Mouse (Mus musculus): ENCODE data around the gene Slc2a5.

Gene Slc2a5

DNA sequence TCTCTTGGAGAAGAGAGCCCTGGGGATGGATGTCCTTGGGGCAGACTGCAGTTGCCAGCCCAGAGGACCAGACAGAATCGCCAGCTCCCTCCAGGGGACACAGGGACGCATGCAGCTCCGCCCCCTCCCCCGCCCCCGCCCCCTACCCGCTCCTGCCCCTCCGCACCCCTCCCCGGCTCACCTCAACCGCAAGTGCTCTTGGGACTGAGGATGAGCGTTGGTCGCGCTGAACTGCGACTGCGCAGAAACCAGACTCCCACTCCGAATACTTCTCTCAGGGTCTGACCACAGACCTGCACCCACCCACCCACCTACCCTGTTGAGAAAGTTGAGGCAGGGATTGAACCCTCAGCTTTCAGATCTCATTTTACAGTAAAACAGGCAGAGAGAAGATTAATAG is at the start of gene Slc2a5:
Gene Slc2a5, plus strand, starts transcription at position 229 of the 400 bp plus-strand sequence.
- no peak for DNase-seq (ENCODE audit: low read depth, low spot score)

DNA sequence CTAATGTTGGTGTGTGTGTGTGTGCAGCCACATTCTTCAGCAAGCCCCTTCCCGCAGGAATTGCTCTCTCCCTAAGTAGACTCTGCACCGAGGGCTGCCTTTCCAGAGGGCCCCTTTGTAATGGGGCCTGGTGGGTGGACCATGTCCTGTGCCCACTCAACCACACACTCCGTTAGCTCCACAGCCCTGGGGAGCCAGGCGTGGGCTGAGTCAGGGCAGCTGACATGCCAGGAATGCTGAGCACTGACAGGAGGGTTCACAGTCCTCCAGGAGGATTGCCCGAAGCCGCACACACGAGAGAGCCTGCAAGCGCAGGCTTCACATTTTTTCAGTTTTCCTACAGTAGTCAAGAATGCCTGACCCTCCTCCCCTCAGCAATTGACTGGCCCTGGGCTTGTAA is 48.9 kb upstream of the Slc2a5 start:
- no peak for DNase-seq (ENCODE audit: low read depth, low spot score)

DNA sequence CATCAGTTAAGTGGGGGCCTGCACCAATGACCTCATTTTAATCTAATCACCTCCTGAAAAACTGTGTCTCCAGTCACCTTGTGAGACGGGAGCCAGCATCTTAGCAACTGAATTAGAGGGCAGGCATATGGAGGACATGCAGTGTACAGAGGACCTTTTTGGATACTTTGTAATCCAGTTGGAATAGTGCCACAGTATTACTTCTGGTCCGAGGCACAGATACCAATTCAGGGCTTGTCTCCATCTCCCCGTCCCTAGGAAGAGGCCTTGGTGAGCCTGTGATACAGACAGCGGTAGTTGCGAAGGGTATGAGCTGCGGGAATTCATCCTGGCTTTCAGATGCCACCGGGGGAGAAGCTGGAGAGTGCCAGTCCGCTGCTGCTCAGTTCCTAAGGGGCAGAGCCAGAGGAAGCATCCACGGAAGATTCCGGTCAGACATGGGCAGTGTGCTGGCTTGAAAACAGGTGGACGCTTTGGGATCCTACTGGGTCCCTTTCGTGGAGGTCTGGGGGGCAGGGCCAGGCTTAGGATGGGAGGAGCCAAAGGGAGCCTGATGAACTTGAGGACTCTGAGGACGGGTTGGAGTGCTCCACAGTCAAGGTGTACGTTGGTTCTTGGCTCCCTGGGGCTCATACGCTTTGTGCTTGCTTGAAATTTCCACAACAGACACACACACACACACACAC is 46.5 kb upstream of the Slc2a5 start:
- DNase-seq (ENCODE audit: low read depth, low spot score), result no peak

DNA sequence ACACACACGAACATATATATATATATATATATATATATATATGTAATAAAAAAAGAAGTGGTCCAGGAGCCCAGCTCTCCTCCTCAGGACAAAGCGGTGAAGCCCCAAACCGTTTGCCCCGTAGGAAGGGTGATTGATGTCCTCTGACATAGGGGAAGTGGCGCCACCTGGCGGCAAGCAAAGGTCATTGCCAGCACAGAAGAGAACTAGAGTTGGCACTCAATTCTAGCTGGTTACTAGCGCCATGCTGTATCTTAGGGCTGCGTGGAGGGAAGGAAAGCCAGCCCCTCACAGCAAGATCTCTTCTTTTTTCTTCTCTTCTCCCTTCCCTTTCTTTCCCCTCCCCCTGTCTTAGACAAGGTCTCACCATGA is 46.0 kb upstream of the Slc2a5 start:
- peak; percentile 9 for DNase-seq (ENCODE audit: low read depth, low spot score)

DNA sequence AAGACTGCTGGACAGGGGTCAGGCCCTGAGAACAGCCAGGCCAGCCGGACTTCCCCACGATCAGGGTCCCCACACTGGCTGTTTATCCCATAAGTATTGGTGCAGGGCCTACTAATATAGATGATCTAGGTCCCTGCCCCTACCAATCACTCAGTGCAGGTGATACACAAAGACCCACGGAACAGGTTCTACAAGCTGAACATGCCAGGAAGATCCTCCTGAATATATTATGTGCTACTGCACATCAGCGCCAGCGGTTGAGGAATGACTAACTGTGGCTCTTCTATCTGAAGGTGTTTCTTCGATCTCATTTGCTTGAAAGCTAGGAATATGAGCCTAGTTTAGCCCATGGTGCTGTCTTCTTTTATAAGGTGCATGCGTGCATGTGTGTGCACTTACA is 43.7 kb upstream of the Slc2a5 start:
- no peak for DNase-seq (ENCODE audit: low read depth, low spot score)

DNA sequence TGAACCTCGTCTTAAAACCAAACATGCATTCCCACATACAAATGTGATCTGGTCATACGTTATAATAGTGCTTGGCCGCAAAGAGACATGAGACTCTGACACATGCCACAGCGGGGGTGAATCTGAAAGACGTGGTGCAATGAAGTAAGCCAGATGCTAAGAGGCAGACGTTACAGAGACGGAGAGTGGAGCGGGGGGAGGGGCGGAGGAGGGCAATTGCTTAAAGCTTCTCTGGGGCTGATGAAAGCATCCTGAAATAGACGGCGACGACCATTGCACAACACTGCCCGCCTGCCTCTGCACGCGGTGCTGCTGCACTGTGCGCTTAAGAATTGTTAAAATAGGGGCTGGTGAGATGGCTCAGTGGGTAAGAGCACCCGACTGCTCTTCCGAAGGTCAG is 42.9 kb upstream of the Slc2a5 start:
- no peak for DNase-seq (ENCODE audit: low read depth, low spot score)

DNA sequence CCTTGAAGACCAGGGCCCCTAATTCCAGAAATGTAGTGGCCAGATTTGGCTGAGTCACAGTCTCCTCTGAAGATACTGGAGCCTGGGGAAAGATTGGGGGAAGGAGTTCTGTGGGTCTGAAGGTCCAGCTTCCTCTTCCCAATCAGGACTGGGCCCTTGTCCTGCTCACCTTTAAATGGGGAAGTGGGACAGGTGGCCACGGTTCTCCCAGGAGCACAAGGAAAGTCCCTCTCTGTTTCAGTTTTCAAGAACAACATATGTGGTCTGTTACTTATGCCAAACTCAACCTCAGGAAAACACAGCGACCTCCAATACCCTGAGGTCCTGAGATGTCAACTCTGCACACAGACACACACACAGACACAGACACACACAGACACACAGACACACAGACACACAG is 40.4 kb upstream of the Slc2a5 start:
- DNase-seq (ENCODE audit: low read depth, low spot score), result no peak

DNA sequence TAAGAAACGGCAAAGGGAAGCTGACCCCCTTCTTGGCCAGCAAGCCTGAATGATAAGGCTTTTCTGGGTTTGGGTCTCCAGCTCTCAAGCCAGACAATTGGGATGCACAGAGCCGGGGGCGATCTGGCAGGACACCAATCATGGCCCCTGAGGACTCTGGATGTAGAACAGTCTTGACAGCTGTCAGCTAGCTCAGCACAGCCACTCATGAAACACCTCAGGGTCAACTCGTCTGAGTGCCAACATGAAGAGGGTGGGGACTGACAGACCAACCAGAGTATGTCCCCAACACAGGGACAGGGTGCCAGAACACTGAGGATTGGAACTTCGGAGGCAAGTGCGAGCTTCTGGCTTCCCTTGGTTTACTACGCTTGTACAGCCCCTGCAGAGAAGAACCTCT is 39.8 kb upstream of the Slc2a5 start:
- DNase-seq (ENCODE audit: low read depth, low spot score), result no peak

DNA sequence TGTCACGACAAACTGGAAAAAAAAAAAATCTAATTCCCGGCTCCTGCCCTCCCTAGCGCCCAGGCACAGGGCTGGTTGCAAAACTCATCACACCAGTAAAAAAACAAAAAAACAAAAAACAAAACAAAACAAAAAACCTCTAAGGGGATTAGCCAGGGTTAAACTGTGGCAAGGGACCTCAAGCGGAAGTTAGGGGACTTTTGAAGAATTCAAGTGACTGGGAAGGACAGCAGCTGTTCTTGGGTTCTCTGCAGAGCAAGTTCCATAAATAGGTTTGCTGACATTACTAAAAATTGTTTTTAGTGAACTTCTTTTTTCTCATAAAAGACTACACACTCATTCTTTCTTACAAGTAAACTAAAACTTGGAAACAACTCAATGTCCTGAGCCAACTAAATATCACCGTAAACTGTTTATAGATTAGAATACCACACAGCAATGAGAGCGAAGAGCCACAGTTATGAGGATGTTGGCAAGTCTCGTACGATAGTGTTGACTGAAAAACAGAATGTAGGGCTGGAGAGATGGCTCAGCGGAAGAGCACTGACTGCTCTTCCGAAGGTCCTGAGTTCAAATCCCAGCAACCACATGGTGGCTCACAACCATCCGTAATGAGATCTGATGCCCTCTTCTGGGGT is 38.6 kb upstream of the Slc2a5 start:
- no peak for DNase-seq (ENCODE audit: low read depth, low spot score)

DNA sequence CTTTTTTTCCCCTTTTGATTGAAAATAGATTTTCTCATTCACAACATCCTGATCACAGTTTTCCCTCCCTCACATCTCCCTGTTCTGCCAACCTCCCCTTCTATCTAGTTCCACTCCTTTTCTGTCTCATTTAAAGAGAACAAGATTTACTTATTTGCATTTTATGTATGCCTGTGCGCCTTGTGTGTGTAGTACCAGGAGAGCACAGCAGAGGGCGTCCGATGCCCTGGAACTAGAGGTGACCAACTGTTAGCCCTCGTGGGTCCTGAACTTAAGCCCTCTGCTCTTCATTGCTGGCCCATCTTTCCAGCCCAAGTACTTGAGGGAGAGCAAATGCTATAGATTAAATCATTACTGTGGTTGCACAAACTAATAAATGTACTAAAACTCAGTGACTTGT is 33.7 kb upstream of the Slc2a5 start:
- no peak for DNase-seq (ENCODE audit: low read depth, low spot score)

DNA sequence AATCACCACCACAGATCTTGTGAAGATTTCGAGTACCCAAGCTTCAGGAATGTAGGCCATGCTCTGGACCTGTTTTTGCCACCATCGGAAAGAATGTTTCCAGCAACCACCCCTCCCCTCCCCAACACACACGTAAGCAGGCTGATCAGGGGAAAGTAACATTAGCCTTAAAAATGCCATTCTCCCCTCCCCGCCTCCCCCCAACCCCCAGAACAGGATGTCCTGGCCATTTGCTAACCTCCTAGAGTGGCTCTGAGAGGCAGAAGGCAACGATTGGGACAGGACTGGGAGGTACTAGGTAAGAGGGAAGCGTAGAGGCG is 32.3 kb upstream of the Slc2a5 start:
- no peak for DNase-seq (ENCODE audit: low read depth, low spot score)

DNA sequence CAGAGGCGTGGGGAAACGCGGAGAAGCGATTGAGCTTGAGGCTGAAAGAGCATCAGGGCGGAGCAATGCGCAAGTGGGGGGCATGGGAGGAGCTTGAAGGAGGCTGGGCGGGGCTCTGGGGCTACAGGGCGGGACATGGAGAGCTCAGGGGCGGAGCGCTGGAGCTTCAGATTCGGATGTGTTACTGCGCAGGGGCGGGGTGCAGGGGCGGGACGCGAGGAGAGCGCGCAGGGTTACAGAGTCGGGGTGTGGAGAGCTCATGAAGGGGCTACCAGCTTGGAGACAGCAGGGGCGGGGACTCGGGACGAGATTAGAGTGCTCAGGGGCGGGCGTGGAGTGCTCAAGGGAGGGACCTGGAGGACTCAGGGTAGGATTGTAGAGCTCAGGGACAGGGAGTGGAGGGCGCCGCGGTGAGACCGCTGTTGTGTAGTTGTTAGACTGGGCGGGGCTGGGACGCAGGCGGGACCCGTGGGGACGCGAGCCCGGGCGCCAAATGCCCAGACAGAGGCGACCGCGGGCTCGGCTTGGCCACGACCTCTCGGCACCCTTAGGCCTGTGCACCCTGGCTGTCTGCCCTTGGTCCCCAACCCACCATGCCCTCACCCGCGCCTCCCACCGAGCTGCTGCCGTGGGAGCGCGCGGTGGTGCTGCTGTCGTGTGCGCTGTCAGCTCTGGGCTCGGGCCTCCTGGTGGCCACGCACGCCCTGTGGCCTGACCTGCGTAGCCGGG is 31.8 kb upstream of the Slc2a5 start, which contains the start of gene Gpr157:
Gene Gpr157, plus strand, starts transcription at position 205 of the 729 bp plus-strand sequence.
- no peak for DNase-seq (ENCODE audit: low read depth, low spot score)

DNA sequence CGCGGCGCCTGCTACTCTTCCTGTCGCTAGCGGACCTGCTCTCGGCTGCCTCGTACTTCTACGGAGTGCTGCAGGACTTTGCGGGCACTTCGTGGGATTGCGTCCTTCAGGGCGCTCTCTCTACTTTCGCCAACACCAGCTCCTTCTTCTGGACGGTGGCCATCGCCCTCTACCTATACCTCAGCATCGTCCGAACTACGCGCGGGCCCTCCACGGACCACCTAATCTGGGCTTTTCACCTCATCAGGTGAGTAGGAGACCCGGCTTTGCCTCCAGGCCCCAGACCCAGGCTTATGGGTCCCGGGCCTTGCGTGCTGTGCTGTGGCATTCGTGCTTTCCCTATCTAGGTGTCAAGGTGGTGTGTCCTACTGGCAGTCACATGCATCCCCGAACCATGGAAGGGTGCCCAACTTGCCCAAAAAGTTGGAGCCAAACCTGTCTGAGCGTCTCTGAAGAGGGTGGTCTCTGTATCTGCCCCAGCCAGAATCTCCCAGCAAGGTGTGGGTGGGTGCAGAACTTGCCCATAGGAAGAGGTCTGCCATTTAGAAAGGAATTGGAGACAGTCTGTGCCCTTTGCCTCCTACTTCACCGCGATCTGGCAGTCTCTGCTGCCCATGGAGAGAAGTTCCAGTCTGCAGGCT is 31.1 kb upstream of the Slc2a5 start:
- no peak for DNase-seq (ENCODE audit: low read depth, low spot score)

DNA sequence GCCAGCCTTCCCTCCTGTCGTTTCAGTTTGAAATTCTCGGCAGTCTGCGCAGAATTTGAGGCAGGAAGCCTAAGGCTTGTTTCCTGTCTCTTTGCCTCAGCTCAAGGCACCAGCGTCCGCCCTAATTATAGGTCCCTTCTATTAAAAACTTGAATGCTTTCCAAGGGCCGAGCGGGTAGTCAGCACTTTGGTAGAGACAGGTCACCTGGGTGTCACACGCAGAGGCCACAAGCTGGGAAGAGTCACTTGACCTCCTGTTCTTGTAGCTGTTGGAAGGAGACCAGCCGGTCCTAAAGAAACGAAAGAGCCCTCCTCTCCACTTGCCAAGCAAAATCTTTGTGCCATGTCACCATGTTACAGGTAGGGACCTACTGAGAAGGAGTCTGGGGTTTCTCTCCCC is 30.0 kb upstream of the Slc2a5 start:
- DNase-seq (ENCODE audit: low read depth, low spot score), result no peak

DNA sequence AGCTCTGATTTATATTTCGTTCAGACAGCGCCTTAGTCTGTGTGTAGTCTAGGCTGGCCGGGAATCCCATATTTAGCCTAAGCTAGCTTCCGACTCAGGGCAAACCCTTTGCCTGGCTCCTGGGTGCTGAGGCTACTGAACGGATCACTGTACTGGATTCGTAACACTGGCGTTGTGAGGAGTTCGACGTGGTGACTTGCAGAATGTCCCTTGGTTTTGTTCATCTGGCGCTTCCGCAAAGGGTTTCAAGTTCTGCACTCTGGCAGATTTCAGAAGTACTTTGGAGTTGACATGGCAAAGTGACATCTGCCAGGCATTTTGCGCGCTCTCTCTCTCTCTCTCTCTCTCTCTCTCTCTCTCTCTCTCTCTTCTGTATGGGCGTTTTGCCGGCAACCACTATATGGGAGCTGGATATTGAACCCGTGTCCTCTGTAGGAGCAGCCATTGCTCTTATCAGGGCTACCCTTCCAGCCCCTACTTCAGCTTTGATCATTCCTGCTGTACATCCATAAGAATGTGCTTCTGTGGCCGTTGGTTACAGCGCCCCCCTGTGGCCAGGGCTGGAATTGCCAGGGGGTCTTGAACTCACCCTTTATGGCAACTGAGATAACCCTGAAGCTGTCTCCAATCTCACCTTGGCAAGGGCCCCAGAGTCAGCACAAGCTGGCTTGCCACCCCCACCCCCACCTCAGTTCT is 27.0 kb upstream of the Slc2a5 start:
- DNase-seq (ENCODE audit: low read depth, low spot score), result no peak

DNA sequence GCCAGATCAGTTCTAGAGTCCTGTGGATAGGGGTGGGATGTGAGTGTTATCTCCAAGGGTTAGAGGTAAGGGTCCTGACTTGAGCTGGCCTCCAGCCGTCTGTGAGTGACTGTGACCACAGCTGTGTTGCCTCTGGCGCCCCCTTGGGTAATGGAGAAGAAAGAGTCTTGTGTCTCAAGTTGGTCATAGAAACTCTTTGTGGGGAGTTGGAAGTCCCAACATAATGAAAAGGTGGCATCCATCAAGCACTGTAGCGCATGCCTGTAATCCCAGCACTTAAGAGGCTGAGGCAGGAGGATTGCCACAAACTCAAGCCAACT is 26.5 kb upstream of the Slc2a5 start:
- DNase-seq (ENCODE audit: low read depth, low spot score), result no peak

DNA sequence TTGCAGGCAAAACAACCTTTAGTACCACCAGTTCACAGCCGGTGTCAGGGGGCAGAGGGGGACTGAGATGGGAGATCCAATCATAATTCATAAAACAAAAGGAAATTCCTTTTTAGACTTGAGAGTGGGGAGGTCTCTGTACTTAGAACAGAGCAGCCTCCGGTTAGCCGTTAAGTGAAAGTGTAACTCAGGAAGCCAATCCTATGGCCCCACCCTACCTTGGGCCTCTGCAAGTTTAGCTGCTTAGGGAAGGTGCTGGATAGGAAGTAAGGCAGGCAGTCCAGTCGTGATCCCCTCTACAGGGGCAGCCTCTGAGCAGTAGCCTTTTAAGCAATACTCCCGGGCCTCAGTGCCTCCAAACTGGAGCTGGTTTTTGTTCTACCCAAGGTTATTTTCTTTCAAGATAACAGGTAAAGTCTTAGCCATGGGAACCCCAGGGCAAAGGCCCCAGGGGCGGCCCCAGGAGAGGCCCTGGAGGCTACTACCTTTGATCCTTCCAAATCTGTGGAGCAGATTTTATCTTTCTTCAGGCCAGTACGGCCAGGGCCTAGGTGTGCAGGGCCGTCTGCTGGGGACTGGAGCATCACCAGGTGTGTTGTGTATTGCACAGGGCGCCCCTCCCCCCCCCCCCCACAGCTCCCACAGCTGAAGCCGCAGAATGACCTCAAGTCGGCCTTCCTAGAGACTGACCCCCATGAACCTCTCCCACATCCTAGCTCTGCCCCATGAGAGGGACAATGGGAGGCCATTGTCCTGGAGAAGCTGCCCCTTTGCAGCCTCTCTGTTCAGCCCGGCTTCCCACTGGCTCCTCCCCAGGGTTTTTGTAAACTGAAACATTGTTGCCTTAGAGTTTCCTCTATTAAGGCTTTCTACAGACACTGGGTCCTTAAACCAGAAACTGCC is 25.3 kb upstream of the Slc2a5 start:
- DNase-seq (ENCODE audit: low read depth, low spot score), result no peak

DNA sequence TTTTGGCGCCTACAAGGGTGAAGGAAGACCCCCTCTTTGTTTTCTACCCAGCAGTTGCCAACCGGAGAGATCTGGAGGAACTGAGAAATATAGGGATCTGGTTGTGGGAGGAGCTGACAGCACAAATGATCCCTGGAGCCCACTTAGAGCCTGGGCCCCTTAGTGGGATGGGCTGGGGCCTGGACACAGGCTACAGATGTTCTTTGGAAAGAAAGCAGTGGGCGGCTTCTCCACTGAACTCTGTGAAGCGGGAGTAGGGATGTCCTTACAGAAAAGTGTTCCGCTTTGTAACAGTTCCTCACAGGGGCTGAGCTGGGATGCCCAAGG is 24.7 kb upstream of the Slc2a5 start:
- DNase-seq (ENCODE audit: low read depth, low spot score), result no peak

DNA sequence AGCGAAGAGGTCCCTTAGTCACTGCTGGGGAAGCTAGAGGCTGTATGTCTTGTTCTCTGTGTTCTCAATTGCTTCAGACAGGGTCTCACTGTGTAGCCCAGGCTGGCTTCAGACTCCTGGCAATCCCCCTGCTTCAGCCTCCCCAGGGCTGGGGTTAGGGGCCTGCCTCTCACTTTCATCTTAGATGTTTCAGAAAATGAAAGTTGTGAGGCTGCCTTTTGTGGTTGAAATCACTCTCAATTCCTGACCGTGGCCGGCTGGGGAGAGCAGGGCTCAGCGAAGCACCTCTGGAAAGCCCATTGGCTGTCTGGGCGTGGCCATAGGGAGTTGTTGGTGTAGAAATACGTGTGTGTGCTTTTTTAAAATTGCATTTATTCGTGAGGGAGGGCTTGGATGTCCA is 22.8 kb upstream of the Slc2a5 start:
- no peak for DNase-seq (ENCODE audit: low read depth, low spot score)

DNA sequence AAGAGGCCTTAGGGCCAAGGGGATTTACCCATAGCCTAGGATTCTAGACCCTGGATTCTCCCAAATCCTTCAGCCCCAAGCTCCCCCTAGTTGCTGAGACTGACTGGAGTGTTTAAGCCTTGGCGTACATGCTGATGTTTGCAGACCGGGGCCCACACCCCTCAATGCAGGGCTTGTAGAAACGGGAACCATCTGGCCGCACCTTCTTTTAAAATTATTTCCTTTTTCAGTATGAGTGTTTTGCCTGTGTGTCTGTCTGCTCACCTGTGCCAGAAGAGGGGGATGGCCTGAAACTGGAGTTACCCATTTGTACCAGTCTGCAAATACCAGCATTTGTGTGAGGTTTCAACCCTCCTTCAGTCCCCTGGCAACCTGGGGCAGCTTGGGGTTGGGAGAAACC is 21.2 kb upstream of the Slc2a5 start:
- DNase-seq (ENCODE audit: low read depth, low spot score), result no peak

DNA sequence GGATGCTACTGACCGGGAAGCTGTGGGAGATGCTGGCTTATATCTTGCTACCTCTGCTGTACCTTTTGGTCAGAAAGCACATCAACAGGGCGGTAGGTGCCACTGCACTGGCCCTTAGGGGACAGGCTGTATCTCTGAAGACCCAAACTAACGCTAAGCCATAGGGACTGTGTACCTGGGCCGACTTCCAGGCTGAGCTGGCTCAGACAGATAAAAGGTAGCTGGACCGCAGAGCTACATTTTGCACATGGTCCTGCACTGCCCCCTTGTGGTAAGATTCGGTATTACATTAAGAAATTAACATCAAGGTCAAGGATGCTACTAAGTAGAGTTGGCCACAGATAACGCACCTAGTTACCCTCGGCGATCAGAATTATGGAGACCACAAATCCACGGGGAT is 20.2 kb upstream of the Slc2a5 start:
- peak; percentile 42 for DNase-seq (ENCODE audit: low read depth, low spot score)

Data from c-Kit-negative CD71-positive TER-119-positive erythroid progenitor cells, embryonic 14.5 days (primary cell).